Mouse (Mus musculus): ENCODE data around the gene Col3a1. TPM values are rescaled to one million over a fixed set of nuclear protein-coding genes. Genes with fewer than 3 reads are reported as not detected.
A peak's percentile ranks its signal among the peaks of the same experiment; 100 is the strongest.

Col3a1 gene
- polyA plus RNA-seq (2015; fragmentation: Nextera tagmentation; extraction: Ambion mirVana): 1,562 and 1,580 TPM in 2 replicates

- H3K4me3 ChIP-seq (ENCODE audit: low read length): peak within 1 kb of the TSS; percentile 53
- 0 out of 2 replicates have a peak within 1 kb of the TSS, but pooled peaks have one; percentile 30 for H3K4me2 ChIP-seq (ENCODE audit: low read depth, low read length)
These were observed at the start of gene Col3a1 for GRCm38 (mm10) chr1:45311388-45311787. Gene Col3a1, plus strand, starts transcription at chr1:45311538.

GRCm38 (mm10) chr1:45269421-45269820, 41.9 kb upstream of the Col3a1 start:
- no peak overlapping the region for H3K4me2 ChIP-seq (ENCODE audit: low read depth, low read length)
- no peak overlapping the region for H3K9ac ChIP-seq (ENCODE audit: low read length)
- no peaks in the 10 kb centered on the region for H3K27me3 ChIP-seq (ENCODE audit: control insufficient read depth, insufficient read depth, low read depth, low read length)
- no peak for ATAC-seq (ENCODE audit: low read depth)
- H3K4me1 ChIP-seq (replicated peaks; ENCODE audit: control insufficient read depth, insufficient read depth, low read length): no peaks in the 10 kb centered on the region
- H3K27ac ChIP-seq (ENCODE audit: low read length): no peak overlapping the region
- H3K36me3 ChIP-seq (ENCODE audit: control insufficient read depth, insufficient read depth, low read length): no peaks in the 10 kb centered on the region
- no peaks in the 10 kb centered on the region for H3K9me3 ChIP-seq (ENCODE audit: control insufficient read depth, low read length)
- H3K4me3 ChIP-seq (ENCODE audit: low read length): no peak overlapping the region

More at GRCm38 (mm10) chr1:45311388-45311787, at the start of gene Col3a1:
- H3K27me3 ChIP-seq (ENCODE audit: control insufficient read depth, insufficient read depth, low read depth, low read length): no peaks in the 10 kb centered on the region
- WGBS: 23% methylated on average over 4 of the region's 4 CpGs
- H3K4me1 ChIP-seq (replicated peaks; ENCODE audit: control insufficient read depth, insufficient read depth, low read length): no peaks in the 10 kb centered on the region; the same call in 1 of the 2 replicates
- H3K9me3 ChIP-seq (ENCODE audit: control insufficient read depth, low read length): no peaks in the 10 kb centered on the region
- peak within 1 kb of the TSS; percentile 64 for H3K9ac ChIP-seq (ENCODE audit: low read length)
- peak; percentile 92 for ATAC-seq (ENCODE audit: low read depth)
- no peaks in the 10 kb centered on the region for H3K36me3 ChIP-seq (ENCODE audit: control insufficient read depth, insufficient read depth, low read length)
- peak within 1 kb of the TSS; percentile 93 for H3K27ac ChIP-seq (ENCODE audit: low read length)

- Histone ChIP-seq H3K27me3 (ENCODE audit: control insufficient read depth, insufficient read depth, low read depth, low read length) (no peaks in the 10 kb centered on the region), H3K4me2 (ENCODE audit: low read depth, low read length) (no peak overlapping the region), H3K4me1 (replicated peaks; ENCODE audit: control insufficient read depth, insufficient read depth, low read length) (0 out of 2 replicates have a peak, but pooled peaks cover 2% of the 10 kb centered on the region), H3K9ac (ENCODE audit: low read length) (no peak overlapping the region), H3K36me3 (ENCODE audit: control insufficient read depth, insufficient read depth, low read length) (no peaks in the 10 kb centered on the region), H3K9me3 (ENCODE audit: control insufficient read depth, low read length) (no peaks in the 10 kb centered on the region), H3K4me3 (ENCODE audit: low read length) (no peak overlapping the region), H3K27ac (ENCODE audit: low read length) (no peak overlapping the region)
- WGBS: 53% methylated on average over 2 of the region's 2 CpGs
- ATAC-seq (ENCODE audit: low read depth): peak; percentile 97
These were observed 35.3 kb upstream of the Col3a1 start for GRCm38 (mm10) chr1:45276006-45276539.

GRCm38 (mm10) chr1:45287954-45288353, 23.4 kb upstream of the Col3a1 start:
- Histone ChIP-seq H3K27ac (ENCODE audit: low read length) (no peak overlapping the region), H3K4me3 (ENCODE audit: low read length) (no peak overlapping the region), H3K36me3 (ENCODE audit: control insufficient read depth, insufficient read depth, low read length) (no peaks in the 10 kb centered on the region), H3K9me3 (ENCODE audit: control insufficient read depth, low read length) (no peaks in the 10 kb centered on the region), H3K9ac (ENCODE audit: low read length) (no peak overlapping the region), H3K4me1 (replicated peaks; ENCODE audit: control insufficient read depth, insufficient read depth, low read length) (no peaks in the 10 kb centered on the region), H3K4me2 (ENCODE audit: low read depth, low read length) (no peak overlapping the region), H3K27me3 (ENCODE audit: control insufficient read depth, insufficient read depth, low read depth, low read length) (no peaks in the 10 kb centered on the region)
- ATAC-seq (ENCODE audit: low read depth): no peak
- 78% methylated on average over 1 of the region's 1 CpGs for WGBS

- H3K4me2 ChIP-seq (ENCODE audit: low read depth, low read length): no peak overlapping the region
- no peaks in the 10 kb centered on the region for H3K9me3 ChIP-seq (ENCODE audit: control insufficient read depth, low read length)
- no peak overlapping the region for H3K9ac ChIP-seq (ENCODE audit: low read length)
- no peaks in the 10 kb centered on the region for H3K4me1 ChIP-seq (replicated peaks; ENCODE audit: control insufficient read depth, insufficient read depth, low read length)
- no peak overlapping the region for H3K4me3 ChIP-seq (ENCODE audit: low read length)
- no peaks in the 10 kb centered on the region for H3K36me3 ChIP-seq (ENCODE audit: control insufficient read depth, insufficient read depth, low read length)
- H3K27ac ChIP-seq (ENCODE audit: low read length): no peak overlapping the region
- peak; percentile 79 for ATAC-seq (ENCODE audit: low read depth)
- WGBS: 51% methylated on average over 4 of the region's 4 CpGs
- no peaks in the 10 kb centered on the region for H3K27me3 ChIP-seq (ENCODE audit: control insufficient read depth, insufficient read depth, low read depth, low read length)
These were observed 21.3 kb upstream of the Col3a1 start for GRCm38 (mm10) chr1:45290037-45290436.

DNA sequence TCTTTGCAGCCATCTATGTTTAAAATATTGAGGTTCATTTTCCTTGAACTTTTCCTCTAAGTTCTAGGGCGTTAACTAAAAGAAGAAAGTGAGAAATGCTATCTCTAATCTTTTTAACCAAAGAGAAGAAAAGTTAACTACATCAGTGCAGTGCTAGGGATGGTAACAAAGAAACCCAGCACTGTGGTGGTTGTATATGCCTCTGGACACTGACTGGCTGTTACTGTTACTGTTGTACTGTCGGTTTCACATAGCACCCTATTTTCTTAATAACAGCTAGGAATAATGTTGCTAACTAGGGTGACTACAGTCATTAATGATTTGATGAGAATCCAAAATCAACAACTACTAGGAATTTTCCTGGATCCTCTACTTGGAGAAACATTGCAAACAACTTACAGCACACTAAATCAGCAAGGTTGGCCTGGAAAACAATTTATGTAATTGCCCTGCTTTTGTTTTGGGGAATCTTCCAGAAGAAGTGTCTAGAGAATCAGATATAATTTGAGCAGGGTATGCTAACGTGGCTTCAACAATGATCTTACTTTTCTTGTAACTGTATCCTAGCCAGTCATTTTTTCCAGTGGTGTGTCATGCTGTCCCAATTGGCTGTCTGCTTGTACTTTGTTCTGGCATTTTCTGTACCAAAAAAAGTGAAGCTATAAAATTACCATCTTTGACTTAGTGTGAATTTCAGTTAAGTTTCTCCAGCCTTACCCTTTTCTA, 11.8 kb upstream of the Col3a1 start:
- H3K9me3 ChIP-seq (ENCODE audit: control insufficient read depth, low read length): no peaks in the 10 kb centered on the region
- H3K36me3 ChIP-seq (ENCODE audit: control insufficient read depth, insufficient read depth, low read length): no peaks in the 10 kb centered on the region
- H3K27me3 ChIP-seq (ENCODE audit: control insufficient read depth, insufficient read depth, low read depth, low read length): no peaks in the 10 kb centered on the region
- peak; percentile 69; the same call in 1 of the 2 replicates for ATAC-seq (ENCODE audit: low read depth)
- 57% methylated on average over 3 of the region's 3 CpGs for WGBS
- H3K27ac ChIP-seq (ENCODE audit: low read length): peak overlapping the region; percentile 34; the same call in 1 of the 2 replicates
- H3K4me2 ChIP-seq (ENCODE audit: low read depth, low read length): no peak overlapping the region
- H3K4me3 ChIP-seq (ENCODE audit: low read length): no peak overlapping the region
- no peaks in the 10 kb centered on the region for H3K4me1 ChIP-seq (replicated peaks; ENCODE audit: control insufficient read depth, insufficient read depth, low read length)
- no peak overlapping the region for H3K9ac ChIP-seq (ENCODE audit: low read length)

DNA sequence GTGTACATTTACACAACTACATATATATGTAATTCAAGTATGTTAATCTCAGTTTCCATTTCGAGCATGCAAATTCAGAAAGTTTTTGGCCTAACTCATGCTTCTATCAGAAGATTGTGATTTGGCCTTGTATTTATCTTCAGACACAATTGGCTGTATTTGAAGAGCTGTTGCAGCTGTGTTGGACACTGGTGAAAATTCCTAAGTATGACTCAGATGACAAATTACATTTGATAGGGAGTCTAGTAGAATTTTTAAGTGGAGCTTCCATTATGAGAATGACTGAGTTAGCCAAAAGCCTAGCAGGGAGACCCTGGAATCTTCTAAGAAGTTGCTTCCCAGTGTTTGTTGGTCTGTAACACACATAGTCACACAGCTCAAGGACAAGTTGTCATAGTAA, 7.1 kb upstream of the Col3a1 start:
- 54% methylated on average over 1 of the region's 1 CpGs for WGBS
- H3K4me3 ChIP-seq (ENCODE audit: low read length): no peak overlapping the region
- H3K9me3 ChIP-seq (ENCODE audit: control insufficient read depth, low read length): no peaks in the 10 kb centered on the region
- H3K27me3 ChIP-seq (ENCODE audit: control insufficient read depth, insufficient read depth, low read depth, low read length): no peaks in the 10 kb centered on the region
- ATAC-seq (ENCODE audit: low read depth): peak; percentile 47; the same call in 1 of the 2 replicates
- no peak overlapping the region for H3K9ac ChIP-seq (ENCODE audit: low read length)
- no peak overlapping the region for H3K4me2 ChIP-seq (ENCODE audit: low read depth, low read length)
- no peaks in the 10 kb centered on the region for H3K36me3 ChIP-seq (ENCODE audit: control insufficient read depth, insufficient read depth, low read length)
- H3K27ac ChIP-seq (ENCODE audit: low read length): no peak overlapping the region
- H3K4me1 ChIP-seq (replicated peaks; ENCODE audit: control insufficient read depth, insufficient read depth, low read length): no peaks in the 10 kb centered on the region; the same call in 1 of the 2 replicates

DNA sequence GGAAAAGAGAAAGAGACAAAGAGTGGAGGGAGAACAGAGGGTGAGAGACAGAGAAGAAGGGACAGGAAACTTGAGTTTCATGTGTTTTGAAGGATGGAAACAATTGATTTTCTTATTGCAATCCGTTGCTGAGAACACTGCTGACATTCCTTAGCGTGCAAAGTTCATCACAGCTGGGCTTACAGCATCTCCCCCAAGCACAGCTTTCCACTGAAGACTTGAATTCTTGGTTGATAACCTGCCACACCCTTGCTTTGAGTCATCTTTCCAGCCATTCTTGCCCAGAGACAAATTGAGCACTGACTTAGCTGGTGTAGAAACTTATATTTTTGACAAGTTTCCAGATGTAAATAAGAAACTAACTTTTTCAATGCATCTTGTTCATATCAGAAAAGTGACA, 2.3 kb upstream of the Col3a1 start:
- H3K9ac ChIP-seq (ENCODE audit: low read length): no peak overlapping the region
- H3K36me3 ChIP-seq (ENCODE audit: control insufficient read depth, insufficient read depth, low read length): no peaks in the 10 kb centered on the region
- no peaks in the 10 kb centered on the region; the same call in 1 of the 2 replicates for H3K4me1 ChIP-seq (replicated peaks; ENCODE audit: control insufficient read depth, insufficient read depth, low read length)
- no peak for ATAC-seq (ENCODE audit: low read depth)
- H3K4me3 ChIP-seq (ENCODE audit: low read length): no peak overlapping the region
- H3K27ac ChIP-seq (ENCODE audit: low read length): no peak overlapping the region
- 44% methylated on average over 2 of the region's 2 CpGs for whole genome bisulfite sequencing
- no peaks in the 10 kb centered on the region for H3K9me3 ChIP-seq (ENCODE audit: control insufficient read depth, low read length)
- H3K4me2 ChIP-seq (ENCODE audit: low read depth, low read length): no peak overlapping the region
- no peaks in the 10 kb centered on the region for H3K27me3 ChIP-seq (ENCODE audit: control insufficient read depth, insufficient read depth, low read depth, low read length)

DNA sequence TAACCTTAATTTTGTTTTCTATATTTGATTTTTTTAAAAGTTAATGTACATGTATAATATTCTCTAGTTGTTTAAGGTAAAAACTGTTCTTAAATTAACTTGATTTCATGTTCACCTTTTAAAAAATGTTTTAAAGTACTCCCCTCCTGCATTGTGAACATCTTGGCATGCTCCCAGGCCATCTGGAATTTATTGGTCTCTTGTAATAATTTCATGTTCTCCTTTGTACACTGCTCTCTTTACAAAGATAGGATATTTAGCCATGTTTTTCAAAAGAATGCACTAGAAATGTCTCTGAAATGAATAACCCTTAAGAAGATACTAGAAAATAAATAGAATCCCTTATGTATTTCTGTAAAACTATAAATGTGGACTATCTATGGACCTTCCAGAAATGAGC, 624 bp downstream of the Col3a1 start:
- ATAC-seq (ENCODE audit: low read depth): no peak
- Histone ChIP-seq H3K9ac (ENCODE audit: low read length) (peak overlapping the region; percentile 64), H3K4me2 (ENCODE audit: low read depth, low read length) (no peak overlapping the region), H3K4me3 (ENCODE audit: low read length) (peak overlapping the region; percentile 53), H3K4me1 (replicated peaks; ENCODE audit: control insufficient read depth, insufficient read depth, low read length) (no peaks in the 10 kb centered on the region; the same call in 1 of the 2 replicates), H3K27me3 (ENCODE audit: control insufficient read depth, insufficient read depth, low read depth, low read length) (no peaks in the 10 kb centered on the region), H3K9me3 (ENCODE audit: control insufficient read depth, low read length) (no peaks in the 10 kb centered on the region), H3K27ac (ENCODE audit: low read length) (peak overlapping the region; percentile 93), H3K36me3 (ENCODE audit: control insufficient read depth, insufficient read depth, low read length) (no peaks in the 10 kb centered on the region)
